Mouse (Mus musculus): Measurements from ENCODE around the gene Cnp. TPM values are rescaled to one million over a fixed set of nuclear protein-coding genes. Genes with fewer than 3 reads are reported as not detected.
A peak's percentile ranks its signal among the peaks of the same experiment; 100 is the strongest.

Gene Cnp
- polyA plus RNA-seq (2012; rRNA removed): 15.9 and 17.0 TPM in 2 replicates
- polyA plus RNA-seq (2014; fragmentation: Nextera tagmentation; extraction: Ambion mirVana): 21.3 and 26.0 TPM in 2 replicates

- TF ChIP-seq POLR2A (IDR thresholded peaks at IDR 0.05; ENCODE audit: borderline replicate concordance, extremely low read depth, insufficient read depth, insufficient read length): no peak
- Histone ChIP-seq H3K4me1 (ENCODE audit: control insufficient read depth, insufficient read depth, low read length) (0 out of 2 replicates have a peak, but pooled peaks cover 4% of the 10 kb centered on the region), H3K4me2 (replicated peaks; ENCODE audit: low read depth, low read length, severe bottlenecking) (peak within 1 kb of the TSS; percentile 72), H3K4me3 (replicated peaks; ENCODE audit: low read length) (peak within 1 kb of the TSS; percentile 62), H3K27me3 (ENCODE audit: control insufficient read depth, insufficient read depth, low read length) (peaks cover 6% of the 10 kb centered on the region; the same call in 1 of the 2 replicates), H3K36me3 (ENCODE audit: control insufficient read depth, insufficient read depth, low read length) (peaks cover 16% of the 10 kb centered on the region), H3K27ac (replicated peaks; ENCODE audit: low read depth, low read length) (peak within 1 kb of the TSS; percentile 61), H3K9me3 (ENCODE audit: control insufficient read depth, low read length) (no peaks in the 10 kb centered on the region), H3K9ac (ENCODE audit: low read depth, low read length, severe bottlenecking) (peak within 1 kb of the TSS; percentile 68)
- WGBS: 1% methylated on average over 47 of the region's 47 CpGs
- ATAC-seq (ENCODE audit: low FRiP score, low read depth) (peak; percentile 74), DNase-seq (ENCODE audit: low spot score) (peak; percentile 58)
These were observed at the start of gene Cnp for GRCm38 (mm10) chr11:100574708-100575483. TSS of gene Cnp (plus strand) at chr11:100574904.

DNA sequence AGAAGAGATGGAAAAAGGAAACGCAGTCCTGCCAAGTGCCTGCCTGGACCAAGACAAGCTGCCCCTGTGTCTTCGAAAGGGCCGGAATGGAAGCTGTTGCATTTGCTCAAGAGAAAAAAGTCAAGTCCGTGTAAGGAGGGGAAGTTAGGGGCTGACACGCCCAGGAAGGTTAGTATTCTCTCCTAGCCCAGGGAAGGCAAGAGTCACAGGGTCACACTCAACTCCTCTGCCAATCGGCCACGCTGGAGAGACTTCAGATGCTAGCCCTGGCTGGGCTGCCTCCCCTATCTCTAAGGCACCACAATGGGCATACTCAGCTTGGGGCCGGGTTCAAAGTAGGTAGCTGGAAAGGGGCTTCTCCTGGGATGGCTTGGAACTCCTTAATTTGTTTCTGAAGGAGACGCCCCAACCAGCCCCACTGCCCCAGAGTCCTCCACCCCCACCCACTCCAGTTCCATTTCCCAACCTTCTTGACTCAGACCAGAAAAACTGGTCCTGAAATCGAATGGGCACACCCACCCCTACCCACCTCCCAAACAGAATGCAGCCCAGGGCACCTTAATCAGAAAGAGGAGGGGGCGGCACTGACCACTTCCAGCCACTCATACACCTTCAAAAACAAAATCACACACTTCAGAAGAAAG lies 49.6 kb upstream of the Cnp start:
- H3K4me2 ChIP-seq (replicated peaks; ENCODE audit: low read depth, low read length, severe bottlenecking): peak overlapping the region; percentile 88
- H3K9me3 ChIP-seq (ENCODE audit: control insufficient read depth, low read length): no peaks in the 10 kb centered on the region
- H3K36me3 ChIP-seq (ENCODE audit: control insufficient read depth, insufficient read depth, low read length): peaks cover 38% of the 10 kb centered on the region
- H3K4me1 ChIP-seq (ENCODE audit: control insufficient read depth, insufficient read depth, low read length): peaks cover 20% of the 10 kb centered on the region
- no peaks in the 10 kb centered on the region for H3K27me3 ChIP-seq (ENCODE audit: control insufficient read depth, insufficient read depth, low read length)
- WGBS: 53% methylated on average over 11 of the region's 11 CpGs
- no peak overlapping the region for H3K27ac ChIP-seq (replicated peaks; ENCODE audit: low read depth, low read length)
- ATAC-seq (ENCODE audit: low FRiP score, low read depth) (no peak), DNase-seq (ENCODE audit: low spot score) (no peak)
- TF ChIP-seq POLR2A (IDR thresholded peaks at IDR 0.05; ENCODE audit: borderline replicate concordance, extremely low read depth, insufficient read depth, insufficient read length): no peak
- peak overlapping the region; percentile 83; the same call in 1 of the 2 replicates for H3K4me3 ChIP-seq (replicated peaks; ENCODE audit: low read length)
- H3K9ac ChIP-seq (ENCODE audit: low read depth, low read length, severe bottlenecking): no peak overlapping the region

GRCm38 (mm10) chr11:100526052-100526816 lies 48.5 kb upstream of the Cnp start:
- Histone ChIP-seq H3K27me3 (ENCODE audit: control insufficient read depth, insufficient read depth, low read length) (no peaks in the 10 kb centered on the region), H3K36me3 (ENCODE audit: control insufficient read depth, insufficient read depth, low read length) (peaks cover 27% of the 10 kb centered on the region), H3K27ac (replicated peaks; ENCODE audit: low read depth, low read length) (no peak overlapping the region), H3K9ac (ENCODE audit: low read depth, low read length, severe bottlenecking) (peak overlapping the region; percentile 83), H3K4me2 (replicated peaks; ENCODE audit: low read depth, low read length, severe bottlenecking) (peak overlapping the region; percentile 88), H3K4me3 (replicated peaks; ENCODE audit: low read length) (peak overlapping the region; percentile 83), H3K9me3 (ENCODE audit: control insufficient read depth, low read length) (no peaks in the 10 kb centered on the region), H3K4me1 (ENCODE audit: control insufficient read depth, insufficient read depth, low read length) (peaks cover 20% of the 10 kb centered on the region)
- DNase-seq (ENCODE audit: low spot score) (no peak), ATAC-seq (ENCODE audit: low FRiP score, low read depth) (no peak)
- no peak for TF ChIP-seq POLR2A (IDR thresholded peaks at IDR 0.05; ENCODE audit: borderline replicate concordance, extremely low read depth, insufficient read depth, insufficient read length)
- 11% methylated on average over 15 of the region's 15 CpGs for WGBS

- TF ChIP-seq POLR2A (IDR thresholded peaks at IDR 0.05; ENCODE audit: borderline replicate concordance, extremely low read depth, insufficient read depth, insufficient read length): no peak
- H3K27ac ChIP-seq (replicated peaks; ENCODE audit: low read depth, low read length): peak overlapping the region; percentile 88
- peaks cover 19% of the 10 kb centered on the region for H3K36me3 ChIP-seq (ENCODE audit: control insufficient read depth, insufficient read depth, low read length)
- H3K4me2 ChIP-seq (replicated peaks; ENCODE audit: low read depth, low read length, severe bottlenecking): peak overlapping the region; percentile 88
- H3K4me1 ChIP-seq (ENCODE audit: control insufficient read depth, insufficient read depth, low read length): peaks cover 20% of the 10 kb centered on the region
- under 1% methylated on average over 26 of the region's 26 CpGs for WGBS
- DNase-seq (ENCODE audit: low spot score) (peak; percentile 40), ATAC-seq (ENCODE audit: low FRiP score, low read depth) (peak; percentile 16)
- no peaks in the 10 kb centered on the region for H3K9me3 ChIP-seq (ENCODE audit: control insufficient read depth, low read length)
- H3K9ac ChIP-seq (ENCODE audit: low read depth, low read length, severe bottlenecking): peak overlapping the region; percentile 83
- H3K27me3 ChIP-seq (ENCODE audit: control insufficient read depth, insufficient read depth, low read length): no peaks in the 10 kb centered on the region
- H3K4me3 ChIP-seq (replicated peaks; ENCODE audit: low read length): peak overlapping the region; percentile 83
These were observed 47.6 kb upstream of the Cnp start for GRCm38 (mm10) chr11:100527066-100527457.
